Mouse (Mus musculus): ENCODE data around the gene Olfr64. TPM values are rescaled to one million over a fixed set of nuclear protein-coding genes. Genes with fewer than 3 reads are reported as not detected.

Olfr64 gene
- polyA plus RNA-seq (2014; fragmentation: Illumina TruSeq; extraction: RNeasy Lipid Tissue Mini Kit (QIAGEN cat#74804); ENCODE audit: insufficient read depth, low read depth, low replicate concordance), result not detected

DNA sequence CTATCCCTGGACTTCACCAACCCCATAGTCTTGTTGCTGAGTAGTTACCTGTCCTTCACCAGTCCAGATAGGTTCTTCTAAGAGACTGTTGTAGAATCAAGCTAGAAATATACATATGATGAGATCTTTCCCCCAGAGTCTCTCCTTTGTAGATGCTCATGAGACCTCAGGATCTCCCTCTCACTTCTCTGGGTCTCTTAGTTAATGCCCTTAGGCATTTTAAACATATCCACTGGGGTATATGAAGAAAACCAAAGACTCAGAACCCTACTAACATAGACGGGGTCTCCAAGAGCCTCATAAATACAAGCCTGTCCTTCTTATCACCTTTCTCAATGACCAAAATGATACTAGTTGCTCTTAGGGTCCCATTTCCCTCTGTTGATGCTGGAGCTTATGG lies at the start of gene Olfr64:
Olfr64 (minus strand) TSS at position 101 of the 400 bp plus-strand sequence.

GRCm38 (mm10) chr7:103934264-103934663 lies 40.0 kb upstream of the Olfr64 start, which contains the start of gene Olfr632:
Gene Olfr632 (plus strand): TSS chr7:103934347.

DNA sequence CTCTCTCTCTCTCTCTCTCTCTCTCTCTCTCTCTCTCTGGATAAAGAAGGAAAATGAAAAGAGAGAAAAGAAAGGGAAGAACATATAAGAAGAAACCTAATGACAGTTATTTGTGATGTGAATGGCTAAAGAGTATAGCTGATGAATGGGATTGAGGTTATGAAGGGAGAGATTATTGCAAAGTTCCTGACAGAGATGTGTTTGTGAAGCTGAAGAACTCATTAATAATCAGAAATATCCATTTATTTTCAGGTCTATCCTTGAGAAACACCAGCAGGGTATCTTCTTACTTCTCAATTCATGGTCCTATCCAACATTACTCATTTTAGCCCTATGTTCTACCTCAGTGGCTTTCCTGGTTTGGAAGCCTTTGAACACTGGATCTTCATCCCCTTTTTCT lies 34.2 kb upstream of the Olfr64 start, which contains the start of gene Olfr631:
Olfr631 (plus strand) TSS at position 301 of the 400 bp plus-strand sequence.

DNA sequence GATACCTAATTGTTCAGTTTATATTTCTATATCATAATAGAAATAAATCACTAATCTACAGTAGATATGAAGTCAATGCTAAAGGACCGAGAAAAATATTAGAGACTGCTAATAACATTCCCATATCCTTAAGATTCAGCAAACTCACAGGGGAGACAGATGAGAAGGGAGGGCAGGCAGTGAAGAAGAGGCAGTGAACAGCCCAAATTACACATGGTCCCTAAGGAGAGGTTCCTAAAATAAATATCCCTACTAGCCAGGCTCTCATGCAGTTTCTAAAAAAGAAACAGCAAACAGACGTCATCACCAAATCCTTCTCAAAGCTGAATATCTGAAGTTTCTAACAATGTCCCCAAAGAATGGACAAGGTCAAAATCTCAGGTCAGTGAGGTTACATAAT lies 8.9 kb upstream of the Olfr64 start, which contains the start of gene Olfr65:
Olfr65 (plus strand) TSS at position 301 of the 400 bp plus-strand sequence.

GRCm38 (mm10) chr7:103886152-103886551 lies 8.1 kb downstream of the Olfr64 start, which contains the start of gene Olfr66:
Gene Olfr66 (minus strand): TSS chr7:103886252.

GRCm38 (mm10) chr7:103853090-103853489 lies 41.2 kb downstream of the Olfr64 start, which contains the start of gene Hbb-y:
Gene Hbb-y (minus strand): TSS chr7:103853216.

GRCm38 (mm10) chr7:103843034-103843433 lies 51.3 kb downstream of the Olfr64 start, which contains the start of gene Hbb-bh1:
Gene Hbb-bh1 (minus strand): TSS chr7:103843164.

DNA sequence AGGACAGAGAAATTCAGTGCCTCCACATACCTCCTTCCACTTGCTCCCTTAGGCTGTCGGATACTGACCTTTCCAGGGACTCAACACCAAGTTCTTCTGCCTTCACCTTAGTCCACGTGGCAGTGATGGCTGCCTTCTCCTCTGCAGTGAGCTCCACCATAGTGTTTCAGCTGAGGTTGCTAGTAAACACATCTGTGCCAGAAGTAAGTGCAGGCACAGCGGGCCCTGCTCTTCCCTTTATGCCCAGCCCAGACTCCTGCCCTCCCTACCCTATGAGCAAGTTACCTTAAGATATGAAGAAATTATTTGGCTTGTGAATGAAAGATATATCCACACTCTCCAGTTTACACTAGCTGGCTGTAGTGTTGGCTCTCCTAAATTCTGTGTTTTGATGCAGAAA lies 54.0 kb downstream of the Olfr64 start, which contains the start of gene Hbb-bh2:
Hbb-bh2 (minus strand) TSS at position 253 of the 400 bp plus-strand sequence.

Other genes with a start within 250 kb of the Olfr64 start
- not detected for gene Olfr623, start 230.8 kb downstream of the Olfr64 start, polyA plus RNA-seq (2014; fragmentation: Illumina TruSeq; extraction: RNeasy Lipid Tissue Mini Kit (QIAGEN cat#74804); ENCODE audit: insufficient read depth, low read depth, low replicate concordance)
- 0.04 TPM for gene Olfr624, start 223.3 kb downstream of the Olfr64 start, polyA plus RNA-seq (2014; fragmentation: Illumina TruSeq; extraction: RNeasy Lipid Tissue Mini Kit (QIAGEN cat#74804); ENCODE audit: insufficient read depth, low read depth, low replicate concordance)
- gene Olfr625-ps1, start 211.8 kb downstream of the Olfr64 start, polyA plus RNA-seq (2014; fragmentation: Illumina TruSeq; extraction: RNeasy Lipid Tissue Mini Kit (QIAGEN cat#74804); ENCODE audit: insufficient read depth, low read depth, low replicate concordance), result not detected
- not detected for gene Olfr243, start 179.8 kb downstream of the Olfr64 start, polyA plus RNA-seq (2014; fragmentation: Illumina TruSeq; extraction: RNeasy Lipid Tissue Mini Kit (QIAGEN cat#74804); ENCODE audit: insufficient read depth, low read depth, low replicate concordance)
- not detected for gene Olfr628, start 164.1 kb downstream of the Olfr64 start, polyA plus RNA-seq (2014; fragmentation: Illumina TruSeq; extraction: RNeasy Lipid Tissue Mini Kit (QIAGEN cat#74804); ENCODE audit: insufficient read depth, low read depth, low replicate concordance)
- gene Olfr629, start 149.5 kb downstream of the Olfr64 start, polyA plus RNA-seq (2014; fragmentation: Illumina TruSeq; extraction: RNeasy Lipid Tissue Mini Kit (QIAGEN cat#74804); ENCODE audit: insufficient read depth, low read depth, low replicate concordance), result not detected
- not detected for gene Olfr630, start 137.2 kb downstream of the Olfr64 start, polyA plus RNA-seq (2014; fragmentation: Illumina TruSeq; extraction: RNeasy Lipid Tissue Mini Kit (QIAGEN cat#74804); ENCODE audit: insufficient read depth, low read depth, low replicate concordance)
- gene Olfr69, start 122.9 kb downstream of the Olfr64 start, polyA plus RNA-seq (2014; fragmentation: Illumina TruSeq; extraction: RNeasy Lipid Tissue Mini Kit (QIAGEN cat#74804); ENCODE audit: insufficient read depth, low read depth, low replicate concordance), result not detected
- gene Olfr68, start 114.8 kb downstream of the Olfr64 start, polyA plus RNA-seq (2014; fragmentation: Illumina TruSeq; extraction: RNeasy Lipid Tissue Mini Kit (QIAGEN cat#74804); ENCODE audit: insufficient read depth, low read depth, low replicate concordance), result not detected
- not detected for gene Olfr67, start 102.7 kb downstream of the Olfr64 start, polyA plus RNA-seq (2014; fragmentation: Illumina TruSeq; extraction: RNeasy Lipid Tissue Mini Kit (QIAGEN cat#74804); ENCODE audit: insufficient read depth, low read depth, low replicate concordance)
- gene Hbb-bt, start 80.5 kb downstream of the Olfr64 start, polyA plus RNA-seq (2014; fragmentation: Illumina TruSeq; extraction: RNeasy Lipid Tissue Mini Kit (QIAGEN cat#74804); ENCODE audit: insufficient read depth, low read depth, low replicate concordance), result 3,244 TPM
- 22,942 TPM for gene Hbb-bs, start 66.4 kb downstream of the Olfr64 start, polyA plus RNA-seq (2014; fragmentation: Illumina TruSeq; extraction: RNeasy Lipid Tissue Mini Kit (QIAGEN cat#74804); ENCODE audit: insufficient read depth, low read depth, low replicate concordance)
- gene Hbb-bh2, start 54.0 kb downstream of the Olfr64 start, polyA plus RNA-seq (2014; fragmentation: Illumina TruSeq; extraction: RNeasy Lipid Tissue Mini Kit (QIAGEN cat#74804); ENCODE audit: insufficient read depth, low read depth, low replicate concordance), result not detected
- gene Hbb-bh1, start 51.3 kb downstream of the Olfr64 start, polyA plus RNA-seq (2014; fragmentation: Illumina TruSeq; extraction: RNeasy Lipid Tissue Mini Kit (QIAGEN cat#74804); ENCODE audit: insufficient read depth, low read depth, low replicate concordance), result not detected
- gene Hbb-y, start 41.3 kb downstream of the Olfr64 start, polyA plus RNA-seq (2014; fragmentation: Illumina TruSeq; extraction: RNeasy Lipid Tissue Mini Kit (QIAGEN cat#74804); ENCODE audit: insufficient read depth, low read depth, low replicate concordance), result not detected
- not detected for gene Olfr66, start 8.2 kb downstream of the Olfr64 start, polyA plus RNA-seq (2014; fragmentation: Illumina TruSeq; extraction: RNeasy Lipid Tissue Mini Kit (QIAGEN cat#74804); ENCODE audit: insufficient read depth, low read depth, low replicate concordance)
- not detected for gene Olfr65, start 9.0 kb upstream of the Olfr64 start, polyA plus RNA-seq (2014; fragmentation: Illumina TruSeq; extraction: RNeasy Lipid Tissue Mini Kit (QIAGEN cat#74804); ENCODE audit: insufficient read depth, low read depth, low replicate concordance)
- not detected for gene Olfr631, start 34.3 kb upstream of the Olfr64 start, polyA plus RNA-seq (2014; fragmentation: Illumina TruSeq; extraction: RNeasy Lipid Tissue Mini Kit (QIAGEN cat#74804); ENCODE audit: insufficient read depth, low read depth, low replicate concordance)
- gene Olfr632, start 39.9 kb upstream of the Olfr64 start, polyA plus RNA-seq (2014; fragmentation: Illumina TruSeq; extraction: RNeasy Lipid Tissue Mini Kit (QIAGEN cat#74804); ENCODE audit: insufficient read depth, low read depth, low replicate concordance), result not detected
- gene Olfr633, start 50.0 kb upstream of the Olfr64 start, polyA plus RNA-seq (2014; fragmentation: Illumina TruSeq; extraction: RNeasy Lipid Tissue Mini Kit (QIAGEN cat#74804); ENCODE audit: insufficient read depth, low read depth, low replicate concordance), result not detected
- gene Olfr635, start 76.7 kb upstream of the Olfr64 start, polyA plus RNA-seq (2014; fragmentation: Illumina TruSeq; extraction: RNeasy Lipid Tissue Mini Kit (QIAGEN cat#74804); ENCODE audit: insufficient read depth, low read depth, low replicate concordance), result not detected
- not detected for gene Olfr638, start 104.3 kb upstream of the Olfr64 start, polyA plus RNA-seq (2014; fragmentation: Illumina TruSeq; extraction: RNeasy Lipid Tissue Mini Kit (QIAGEN cat#74804); ENCODE audit: insufficient read depth, low read depth, low replicate concordance)
- gene Olfr639, start 122.8 kb upstream of the Olfr64 start, polyA plus RNA-seq (2014; fragmentation: Illumina TruSeq; extraction: RNeasy Lipid Tissue Mini Kit (QIAGEN cat#74804); ENCODE audit: insufficient read depth, low read depth, low replicate concordance), result not detected
- not detected for gene Olfr640, start 131.1 kb upstream of the Olfr64 start, polyA plus RNA-seq (2014; fragmentation: Illumina TruSeq; extraction: RNeasy Lipid Tissue Mini Kit (QIAGEN cat#74804); ENCODE audit: insufficient read depth, low read depth, low replicate concordance)
- gene Olfr641, start 141.0 kb upstream of the Olfr64 start, polyA plus RNA-seq (2014; fragmentation: Illumina TruSeq; extraction: RNeasy Lipid Tissue Mini Kit (QIAGEN cat#74804); ENCODE audit: insufficient read depth, low read depth, low replicate concordance), result not detected
- not detected for gene Olfr642, start 158.2 kb upstream of the Olfr64 start, polyA plus RNA-seq (2014; fragmentation: Illumina TruSeq; extraction: RNeasy Lipid Tissue Mini Kit (QIAGEN cat#74804); ENCODE audit: insufficient read depth, low read depth, low replicate concordance)
- not detected for gene 4930516K23Rik, start 167.0 kb upstream of the Olfr64 start, polyA plus RNA-seq (2014; fragmentation: Illumina TruSeq; extraction: RNeasy Lipid Tissue Mini Kit (QIAGEN cat#74804); ENCODE audit: insufficient read depth, low read depth, low replicate concordance)
- gene Olfr644, start 177.4 kb upstream of the Olfr64 start, polyA plus RNA-seq (2014; fragmentation: Illumina TruSeq; extraction: RNeasy Lipid Tissue Mini Kit (QIAGEN cat#74804); ENCODE audit: insufficient read depth, low read depth, low replicate concordance), result not detected
- gene Olfr645, start 191.0 kb upstream of the Olfr64 start, polyA plus RNA-seq (2014; fragmentation: Illumina TruSeq; extraction: RNeasy Lipid Tissue Mini Kit (QIAGEN cat#74804); ENCODE audit: insufficient read depth, low read depth, low replicate concordance), result not detected
- not detected for gene Olfr646, start 210.4 kb upstream of the Olfr64 start, polyA plus RNA-seq (2014; fragmentation: Illumina TruSeq; extraction: RNeasy Lipid Tissue Mini Kit (QIAGEN cat#74804); ENCODE audit: insufficient read depth, low read depth, low replicate concordance)
- gene Ubqln5, start 235.3 kb upstream of the Olfr64 start, polyA plus RNA-seq (2014; fragmentation: Illumina TruSeq; extraction: RNeasy Lipid Tissue Mini Kit (QIAGEN cat#74804); ENCODE audit: insufficient read depth, low read depth, low replicate concordance), result not detected
- gene Olfr643, start 242.9 kb upstream of the Olfr64 start, polyA plus RNA-seq (2014; fragmentation: Illumina TruSeq; extraction: RNeasy Lipid Tissue Mini Kit (QIAGEN cat#74804); ENCODE audit: insufficient read depth, low read depth, low replicate concordance), result not detected
- not detected for gene Ubqln3, start 248.8 kb upstream of the Olfr64 start, polyA plus RNA-seq (2014; fragmentation: Illumina TruSeq; extraction: RNeasy Lipid Tissue Mini Kit (QIAGEN cat#74804); ENCODE audit: insufficient read depth, low read depth, low replicate concordance)